Mouse (Mus musculus) neural tube, embryonic 11.5 days (tissue): ENCODE data around the gene Col26a1. TPM values are rescaled to one million over a fixed set of nuclear protein-coding genes. Genes with fewer than 3 reads are reported as not detected.
A peak's percentile ranks its signal among the peaks of the same experiment; 100 is the strongest.
"Not testable (repeated sequence)": the region's sequence is repeated elsewhere in the genome, so short reads cannot be mapped to it uniquely, and the experiment has no call there.

Source experiments
- ATAC-seq: fragments of 200-750 bp; cut with Nextera tagmentation; 2 replicates; pipeline ENCODE4 v1.8.0; 2017; ENCODE audit warnings: moderate number of reproducible peaks, mild to moderate bottlenecking, moderate TSS enrichment, moderate library complexity; ENCODE audit not compliant: insufficient read depth, low FRiP score, low TSS enrichment
- DNase-seq: peaks from one replicate; pipeline ENCODE4 v3.0.0-alpha.2; 2015; ENCODE audit warnings: low spot score
- H3K27ac ChIP-seq: fragments of 300-500 bp; sonication (generic); 2 replicates; pipeline ENCODE4 v1.5.1; 2014; ENCODE audit warnings: low read depth, mild to moderate bottlenecking, low read length
- H3K27me3 ChIP-seq: fragments of 300-500 bp; sonication (generic); 2 replicates; pipeline ENCODE4 v1.6.1; 2014; ENCODE audit warnings: mild to moderate bottlenecking, low read length, mixed read lengths; ENCODE audit not compliant: control insufficient read depth, insufficient read depth
- H3K36me3 ChIP-seq: fragments of 300-500 bp; sonication (generic); 2 replicates; pipeline ENCODE4 v1.6.1; 2014; ENCODE audit warnings: mild to moderate bottlenecking, low read length, moderate library complexity, mixed read lengths; ENCODE audit not compliant: control insufficient read depth, insufficient read depth
- H3K4me1 ChIP-seq: fragments of 300-500 bp; sonication (generic); 2 replicates; pipeline ENCODE4 v1.6.1; 2014; ENCODE audit warnings: low read length, mixed read lengths; ENCODE audit not compliant: control insufficient read depth, insufficient read depth
- H3K4me2 ChIP-seq: fragments of 300-500 bp; sonication (generic); 2 replicates; pipeline ENCODE4 v1.6.1; 2014; ENCODE audit warnings: low read depth, mild to moderate bottlenecking, moderate library complexity
- H3K4me3 ChIP-seq: fragments of 300-500 bp; sonication (generic); 2 replicates; pipeline ENCODE4 v1.5.1; 2014; ENCODE audit warnings: low read depth, low read length
- H3K9ac ChIP-seq: fragments of 300-500 bp; sonication (generic); 2 replicates; pipeline ENCODE4 v1.6.1; 2014; ENCODE audit warnings: mild to moderate bottlenecking, low read length
- H3K9me3 ChIP-seq: fragments of 300-500 bp; sonication (generic); 2 replicates; pipeline ENCODE4 v1.6.1; 2016; ENCODE audit warnings: low read length; ENCODE audit not compliant: control insufficient read depth
- whole genome bisulfite sequencing: fragments of 180-500 bp; shearing (Covaris S2); extraction: QIAGEN DNeasy Blood & Tissue Kit; methylation state at CpG from one replicate; pipeline ENCODE4 v1.1.7; 2014; 5-methylcytosine and 5-hydroxymethylcytosine counted together
- polyA plus RNA-seq: library from polyadenylated mRNA; unstranded; fragments of >200 nt; fragmentation: Nextera tagmentation; extraction: Ambion mirVana; gene quantifications from 2 replicates; pipeline ENCODE4 v1.2.1, GENCODE M21; 2014

The Col26a1 gene
- polyA plus RNA-seq, 1 experiment from 2014 or later, result 51.6 TPM

GRCm38 (mm10) chr5:136760345-136760744 is 122.7 kb downstream of the Col26a1 start:
- Histone ChIP-seq H3K4me2 (no peak overlapping the region), H3K27me3 (no peaks in the 10 kb centered on the region), H3K36me3 (no peaks in the 10 kb centered on the region), H3K4me3 (no peak overlapping the region), H3K27ac (no peak overlapping the region), H3K9me3 (no peaks in the 10 kb centered on the region), H3K4me1 (no peaks in the 10 kb centered on the region), H3K9ac (no peak overlapping the region)
- DNase-seq (no peak), ATAC-seq (no peak)
- WGBS, result 78% methylated on average over 6 of the region's 6 CpGs

GRCm38 (mm10) chr5:136759781-136760180 is 123.2 kb downstream of the Col26a1 start:
- Histone ChIP-seq H3K4me1 (no peaks in the 10 kb centered on the region), H3K4me2 (no peak overlapping the region), H3K9ac (no peak overlapping the region), H3K27ac (no peak overlapping the region), H3K36me3 (no peaks in the 10 kb centered on the region), H3K27me3 (no peaks in the 10 kb centered on the region), H3K4me3 (no peak overlapping the region), H3K9me3 (no peaks in the 10 kb centered on the region)
- DNase-seq (no peak), ATAC-seq (no peak)
- 53% methylated on average over 6 of the region's 6 CpGs for WGBS

DNA sequence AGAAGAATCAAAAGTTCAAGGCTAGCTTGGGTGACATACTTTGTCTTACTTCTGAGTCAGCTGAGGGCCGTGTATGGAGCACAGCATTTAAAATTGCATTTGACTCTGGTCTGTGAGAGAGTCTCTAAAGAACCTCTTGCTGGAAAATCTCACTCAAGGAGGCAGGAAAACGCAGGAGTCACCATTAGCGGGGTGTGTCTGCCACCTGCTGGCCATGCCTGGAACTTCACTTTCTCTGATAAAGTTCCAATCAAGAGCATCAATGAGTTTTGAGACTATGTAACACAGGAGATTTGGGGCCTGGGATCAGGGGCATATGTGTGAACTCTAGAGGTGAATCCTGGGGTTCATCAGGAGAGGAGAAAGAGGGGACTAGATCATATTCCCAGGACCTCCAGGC is 127.3 kb downstream of the Col26a1 start:
- no peak overlapping the region for H3K4me2 ChIP-seq
- DNase-seq (peak; percentile 68), ATAC-seq (no peak)
- H3K9ac ChIP-seq, result no peak overlapping the region
- no peaks in the 10 kb centered on the region for H3K4me1 ChIP-seq
- WGBS, result 4% methylated on average over 3 of the region's 3 CpGs
- peaks cover 8% of the 10 kb centered on the region for H3K36me3 ChIP-seq
- no peaks in the 10 kb centered on the region for H3K27me3 ChIP-seq
- H3K27ac ChIP-seq, result no peak overlapping the region
- no peak overlapping the region for H3K4me3 ChIP-seq
- H3K9me3 ChIP-seq, result no peaks in the 10 kb centered on the region

GRCm38 (mm10) chr5:136754053-136754591 is 128.9 kb downstream of the Col26a1 start:
- Histone ChIP-seq H3K9me3 (peaks cover 3% of the 10 kb centered on the region), H3K27me3 (no peaks in the 10 kb centered on the region), H3K4me1 (no peaks in the 10 kb centered on the region), H3K4me3 (no peak overlapping the region), H3K36me3 (peaks cover 8% of the 10 kb centered on the region), H3K4me2 (no peak overlapping the region), H3K27ac (no peak overlapping the region), H3K9ac (no peak overlapping the region; the same call in 1 of the 2 replicates)
- WGBS, result 77% methylated on average over 14 of the region's 14 CpGs
- ATAC-seq, result no peak
- no peak for DNase-seq

DNA sequence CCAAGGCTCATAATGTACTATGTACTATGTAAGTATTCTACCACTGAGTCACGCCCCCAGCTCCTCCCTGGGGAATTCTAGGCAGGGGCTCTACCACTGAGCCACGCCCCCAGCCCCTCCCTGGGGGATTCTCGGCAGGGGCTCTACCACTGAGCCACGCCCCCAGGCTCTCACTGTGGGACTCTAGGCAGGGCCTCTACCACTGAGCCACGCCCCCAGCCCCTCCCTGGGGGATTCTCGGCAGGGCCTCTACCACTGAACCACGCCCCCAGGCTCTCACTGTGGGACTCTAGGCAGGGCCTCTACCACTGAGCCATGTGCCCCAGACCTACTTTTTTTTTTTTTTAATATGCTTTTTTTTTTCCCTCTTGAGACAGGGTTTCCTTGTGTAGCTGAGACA is 129.8 kb downstream of the Col26a1 start:
- not testable (repeated sequence) for H3K9ac ChIP-seq, H3K27ac ChIP-seq, H3K4me3 ChIP-seq, H3K4me1 ChIP-seq, ATAC-seq, H3K4me2 ChIP-seq, H3K27me3 ChIP-seq, DNase-seq
- peaks cover 11% of the 10 kb centered on the region for H3K9me3 ChIP-seq
- WGBS, result 80% methylated on average over 7 of the region's 7 CpGs
- peaks cover 14% of the 10 kb centered on the region for H3K36me3 ChIP-seq

DNA sequence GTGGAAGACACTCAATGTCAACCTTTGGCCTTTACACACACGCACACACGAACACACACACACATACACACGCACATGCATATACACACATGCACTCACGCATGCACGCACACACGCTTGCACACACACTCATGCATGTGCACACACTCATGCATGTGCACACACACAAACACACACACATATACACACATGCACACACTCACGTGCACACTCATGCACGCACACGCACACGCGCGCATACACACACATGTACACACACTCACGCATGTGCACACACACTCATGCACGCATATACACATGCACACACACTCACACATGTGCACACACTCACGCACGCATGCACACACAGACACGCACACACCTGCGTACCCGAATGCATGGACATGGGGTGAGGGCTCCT is 130.9 kb downstream of the Col26a1 start:
- WGBS, result 97% methylated on average over 19 of the region's 19 CpGs
- DNase-seq, result no peak
- H3K4me1 ChIP-seq, result no peaks in the 10 kb centered on the region
- no peak overlapping the region for H3K27ac ChIP-seq
- peaks cover 20% of the 10 kb centered on the region for H3K36me3 ChIP-seq
- no peak overlapping the region for H3K9ac ChIP-seq
- no peak overlapping the region for H3K4me2 ChIP-seq
- no peak overlapping the region for H3K4me3 ChIP-seq
- H3K27me3 ChIP-seq, result no peaks in the 10 kb centered on the region
- no peak for ATAC-seq
- peaks cover 16% of the 10 kb centered on the region for H3K9me3 ChIP-seq

DNA sequence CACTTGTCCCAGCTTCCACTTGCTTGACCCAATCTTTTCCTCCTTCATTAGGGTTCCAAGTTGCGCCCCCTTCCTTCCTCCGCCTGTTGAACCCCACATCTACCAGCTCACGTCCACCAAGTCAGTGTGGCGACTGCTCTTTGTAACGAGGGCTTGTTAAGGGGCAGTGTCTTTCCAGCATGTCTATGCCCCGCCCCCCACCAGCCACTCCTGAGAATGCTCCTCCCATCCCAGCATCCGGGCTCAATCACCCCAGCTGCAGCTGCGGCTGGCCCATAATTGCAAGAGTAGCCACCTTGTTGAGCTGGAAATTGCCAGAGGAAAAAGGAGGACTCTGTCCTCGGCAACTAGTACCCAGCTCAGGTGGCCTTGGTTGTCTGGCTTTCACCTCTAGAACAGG is 136.4 kb downstream of the Col26a1 start:
- no peak overlapping the region for H3K27ac ChIP-seq
- no peak for ATAC-seq
- H3K9ac ChIP-seq, result no peak overlapping the region
- 74% methylated on average over 9 of the region's 9 CpGs for WGBS
- no peaks in the 10 kb centered on the region for H3K27me3 ChIP-seq
- no peak for DNase-seq
- no peak overlapping the region for H3K4me2 ChIP-seq
- no peak overlapping the region for H3K4me3 ChIP-seq
- H3K4me1 ChIP-seq, result no peaks in the 10 kb centered on the region
- peaks cover 16% of the 10 kb centered on the region for H3K9me3 ChIP-seq
- peaks cover 15% of the 10 kb centered on the region for H3K36me3 ChIP-seq

- no peak overlapping the region for H3K4me2 ChIP-seq
- 78% methylated on average over 6 of the region's 6 CpGs for WGBS
- ATAC-seq, result no peak
Measured at GRCm38 (mm10) chr5:136738918-136739317, 144.1 kb downstream of the Col26a1 start.

DNA sequence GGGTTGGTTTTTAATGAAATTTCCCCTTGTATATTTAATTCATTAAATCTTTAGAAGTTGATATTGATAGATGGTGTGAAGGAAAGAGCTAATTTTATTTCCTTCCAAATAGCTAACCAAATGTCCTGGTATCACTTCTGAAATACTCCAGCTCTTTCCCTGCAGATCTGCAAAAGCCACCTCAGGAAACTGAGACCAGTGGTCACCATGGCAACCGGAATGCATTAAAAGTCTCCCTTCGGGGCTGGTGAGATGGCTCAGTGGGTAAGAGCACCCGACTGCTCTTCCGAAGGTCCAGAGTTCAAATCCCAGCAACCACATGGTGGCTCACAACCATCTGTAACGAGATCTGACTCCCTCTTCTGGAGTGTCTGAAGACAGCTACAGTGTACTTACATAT is 156.7 kb downstream of the Col26a1 start:
- H3K9ac ChIP-seq, H3K4me2 ChIP-seq, H3K27ac ChIP-seq, H3K27me3 ChIP-seq, H3K4me1 ChIP-seq, H3K4me3 ChIP-seq, ATAC-seq, DNase-seq, H3K36me3 ChIP-seq, H3K9me3 ChIP-seq: not testable (repeated sequence)
- WGBS, result 89% methylated on average over 4 of the region's 5 CpGs

More at GRCm38 (mm10) chr5:136738918-136739317, 144.1 kb downstream of the Col26a1 start:
- Histone ChIP-seq H3K27me3 (no peaks in the 10 kb centered on the region), H3K4me1 (no peaks in the 10 kb centered on the region), H3K9me3 (no peaks in the 10 kb centered on the region), H3K36me3 (no peaks in the 10 kb centered on the region), H3K9ac (no peak overlapping the region), H3K4me3 (no peak overlapping the region), H3K27ac (no peak overlapping the region)
- no peak for DNase-seq
